Mouse (Mus musculus) embryonic facial prominence, embryonic 13.5 days (tissue): ENCODE data around the gene Gm10964. TPM values are rescaled to one million over a fixed set of nuclear protein-coding genes. Genes with fewer than 3 reads are reported as not detected.

ENCODE experiments used
- ATAC-seq: fragments of 200-750 bp; cut with Nextera tagmentation; 2 replicates; pipeline ENCODE4 v1.8.0; 2017; ENCODE audit warnings: low read depth; ENCODE audit not compliant: insufficient number of reproducible peaks, insufficient read depth, low FRiP score, low TSS enrichment
- H3K27ac ChIP-seq: fragments of 300-500 bp; sonication (generic); 2 replicates; pipeline ENCODE4 v1.5.1; 2015; ENCODE audit warnings: moderate library complexity, mild to moderate bottlenecking, inconsistent platforms
- H3K27me3 ChIP-seq: fragments of 300-500 bp; sonication (generic); 2 replicates; pipeline ENCODE4 v1.6.1; 2015; ENCODE audit warnings: mild to moderate bottlenecking, inconsistent platforms
- H3K36me3 ChIP-seq: fragments of 300-500 bp; sonication (generic); 2 replicates; pipeline ENCODE4 v1.6.1; 2015; ENCODE audit warnings: mild to moderate bottlenecking, inconsistent platforms
- H3K4me1 ChIP-seq: fragments of 300-500 bp; sonication (generic); 2 replicates; pipeline ENCODE4 v1.6.1; 2015; ENCODE audit warnings: inconsistent platforms
- H3K4me2 ChIP-seq: fragments of 300-500 bp; sonication (generic); 2 replicates; pipeline ENCODE4 v1.6.1; 2015; ENCODE audit warnings: moderate library complexity, mild to moderate bottlenecking, inconsistent platforms
- H3K4me3 ChIP-seq: fragments of 300-500 bp; sonication (generic); 2 replicates; pipeline ENCODE4 v1.5.1; 2015; ENCODE audit warnings: mild to moderate bottlenecking, inconsistent platforms
- H3K9ac ChIP-seq: fragments of 300-500 bp; sonication (generic); 2 replicates; pipeline ENCODE4 v1.6.1; 2015; ENCODE audit warnings: mild to moderate bottlenecking, inconsistent platforms
- H3K9me3 ChIP-seq: fragments of 300-500 bp; sonication (generic); 2 replicates; pipeline ENCODE4 v1.6.1; 2016; ENCODE audit warnings: inconsistent platforms
- WGBS: fragments of 180-500 bp; shearing (Covaris S2); methylation state at CpG from one replicate; pipeline ENCODE4 v1.1.7; 2015; ENCODE audit warnings: mixed read lengths; 5-methylcytosine and 5-hydroxymethylcytosine counted together
- polyA plus RNA-seq: library from polyadenylated mRNA; unstranded; fragments of >200 nt; fragmentation: Nextera tagmentation; extraction: Ambion mirVana; gene quantifications from 2 replicates; pipeline ENCODE4 v1.2.1, GENCODE M21; 2015

The Gm10964 gene
- polyA plus RNA-seq, 1 experiment from 2014 or later, result not detected

- 61% methylated on average over 28 of the region's 28 CpGs for WGBS
- Histone ChIP-seq H3K9me3 (no peaks in the 10 kb centered on the region), H3K36me3 (peaks cover 9% of the 10 kb centered on the region; the same call in 1 of the 2 replicates), H3K4me1 (peaks cover 73% of the 10 kb centered on the region), H3K27ac (peak overlapping the region; percentile 97), H3K27me3 (no peaks in the 10 kb centered on the region), H3K4me3 (peak overlapping the region; percentile 49), H3K9ac (peak overlapping the region; percentile 68), H3K4me2 (peak overlapping the region; percentile 61)
- ATAC-seq, result no peak
These were observed 3.2 kb upstream of the Gm10964 start for GRCm38 (mm10) chr3:103735776-103736600.

GRCm38 (mm10) chr3:103737061-103737754 lies 2.0 kb upstream of the Gm10964 start:
- Histone ChIP-seq H3K36me3 (0 out of 2 replicates have a peak, but pooled peaks cover 9% of the 10 kb centered on the region), H3K4me2 (peak overlapping the region; percentile 61), H3K27me3 (no peaks in the 10 kb centered on the region), H3K9me3 (no peaks in the 10 kb centered on the region), H3K4me1 (peaks cover 71% of the 10 kb centered on the region), H3K27ac (peak overlapping the region; percentile 97), H3K4me3 (peak overlapping the region; percentile 49), H3K9ac (peak overlapping the region; percentile 68)
- WGBS, result 22% methylated on average over 16 of the region's 16 CpGs
- ATAC-seq, result no peak

DNA sequence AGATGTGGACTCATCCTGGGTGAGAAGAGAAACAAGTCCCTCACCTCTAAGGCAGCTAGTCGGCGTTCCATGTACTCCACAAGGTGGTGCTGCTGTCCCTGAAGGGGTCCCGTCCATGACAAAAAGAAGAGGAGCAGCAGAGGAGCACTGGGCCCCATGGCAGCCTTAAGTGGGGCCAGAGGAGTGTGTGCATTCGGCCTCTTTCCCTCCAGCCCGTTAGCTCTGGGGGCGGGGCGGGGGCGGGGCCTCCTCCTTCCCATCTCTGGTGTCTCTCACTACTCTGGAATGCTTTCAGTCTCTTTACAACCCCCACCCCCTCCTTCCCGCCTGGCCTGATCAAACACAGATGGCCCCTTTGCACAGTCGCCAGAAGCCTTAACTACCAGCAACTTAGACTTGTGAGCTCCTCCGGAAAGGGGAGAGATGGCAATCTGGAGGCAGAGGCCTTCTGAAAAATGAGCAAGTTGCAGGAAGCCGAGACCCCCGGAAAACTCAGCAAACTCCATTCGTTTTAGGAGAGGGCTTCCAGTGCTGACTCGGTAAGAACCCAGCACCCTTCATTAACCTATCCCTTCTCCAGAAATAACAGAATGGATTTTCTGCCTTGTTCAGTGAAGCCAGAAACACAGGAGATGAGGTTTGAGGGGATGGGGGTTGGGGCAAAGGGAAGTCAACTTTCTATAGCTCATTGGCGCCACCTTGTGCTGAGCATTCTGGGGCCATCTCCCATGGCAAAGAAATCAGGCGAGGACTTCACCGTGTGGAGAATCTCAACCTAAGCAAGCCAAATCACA lies 1.2 kb upstream of the Gm10964 start, which contains the start of gene Olfml3:
Gene Olfml3, minus strand, starts transcription at position 224 of the 794 bp plus-strand sequence.
- Histone ChIP-seq H3K4me3 (peak within 1 kb of the TSS; percentile 49), H3K9ac (peak within 1 kb of the TSS; percentile 68), H3K4me1 (peaks cover 64% of the 10 kb centered on the region), H3K36me3 (peaks cover 11% of the 10 kb centered on the region), H3K9me3 (no peaks in the 10 kb centered on the region), H3K27ac (peak within 1 kb of the TSS; percentile 97), H3K4me2 (peak within 1 kb of the TSS; percentile 61), H3K27me3 (no peaks in the 10 kb centered on the region)
- peak; percentile 81 for ATAC-seq
- WGBS, result 1% methylated on average over 17 of the region's 18 CpGs

- no peak overlapping the region for H3K4me2 ChIP-seq
- no peak overlapping the region for H3K9ac ChIP-seq
- peaks cover 34% of the 10 kb centered on the region for H3K36me3 ChIP-seq
- no peaks in the 10 kb centered on the region for H3K27me3 ChIP-seq
- H3K27ac ChIP-seq, result no peak overlapping the region
- no peak overlapping the region for H3K4me3 ChIP-seq
- H3K4me1 ChIP-seq, result peaks cover 40% of the 10 kb centered on the region
- H3K9me3 ChIP-seq, result no peaks in the 10 kb centered on the region
- no peak for ATAC-seq
- 40% methylated on average over 5 of the region's 5 CpGs for WGBS
These were observed 1.2 kb downstream of the Gm10964 start for GRCm38 (mm10) chr3:103740342-103740741.

- Histone ChIP-seq H3K4me1 (peaks cover 13% of the 10 kb centered on the region), H3K4me3 (no peak overlapping the region)
- ATAC-seq, result no peak
These were observed 4.0 kb downstream of the Gm10964 start for GRCm38 (mm10) chr3:103743208-103743607.

DNA sequence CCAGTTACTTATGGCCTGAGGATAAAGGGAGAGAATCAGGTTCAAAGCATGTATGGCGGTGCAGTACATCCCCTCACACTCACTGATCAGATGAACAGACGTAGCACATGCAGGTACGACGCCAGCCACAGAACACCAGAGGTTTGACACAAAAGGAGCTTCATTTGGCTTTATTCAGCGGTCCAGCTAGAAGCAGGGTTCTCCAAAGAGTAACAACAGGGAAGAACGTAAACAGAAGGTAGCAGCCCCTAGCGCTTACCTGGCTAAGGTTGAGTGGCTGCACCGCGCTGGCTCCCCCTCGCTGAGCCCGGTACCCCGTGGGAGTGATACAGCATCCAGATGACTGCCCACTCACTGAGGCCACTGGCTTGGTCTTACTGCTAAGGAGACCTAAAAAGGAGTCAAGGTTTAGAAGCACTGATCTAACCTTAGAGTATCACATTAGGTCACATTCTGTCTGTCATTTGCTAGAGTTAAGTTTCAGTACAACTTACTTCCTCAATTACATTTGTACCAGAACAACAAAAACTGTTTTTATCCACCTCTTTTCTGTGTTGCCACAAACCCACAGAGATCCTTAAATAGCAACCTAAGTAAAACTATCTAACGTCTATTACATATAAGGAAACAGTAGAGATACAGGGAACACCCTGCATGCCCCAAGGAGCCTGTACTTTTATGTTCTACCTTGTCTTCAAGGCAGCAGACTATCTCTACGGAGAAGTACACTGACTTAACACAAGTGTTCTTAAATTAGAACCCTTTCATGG lies 6.0 kb downstream of the Gm10964 start:
- Histone ChIP-seq H3K4me1 (peaks cover 5% of the 10 kb centered on the region), H3K4me2 (no peak overlapping the region), H3K27me3 (no peaks in the 10 kb centered on the region), H3K9me3 (no peaks in the 10 kb centered on the region), H3K36me3 (peaks cover 74% of the 10 kb centered on the region), H3K27ac (no peak overlapping the region), H3K4me3 (no peak overlapping the region), H3K9ac (no peak overlapping the region)
- ATAC-seq, result no peak
- 90% methylated on average over 14 of the region's 14 CpGs for whole genome bisulfite sequencing

More at GRCm38 (mm10) chr3:103743208-103743607, 4.0 kb downstream of the Gm10964 start:
- Histone ChIP-seq H3K9ac (no peak overlapping the region), H3K9me3 (no peaks in the 10 kb centered on the region), H3K36me3 (peaks cover 54% of the 10 kb centered on the region), H3K4me2 (no peak overlapping the region), H3K27ac (no peak overlapping the region), H3K27me3 (no peaks in the 10 kb centered on the region)
- 85% methylated on average over 6 of the region's 6 CpGs for WGBS

GRCm38 (mm10) chr3:103746711-103747110 lies 7.5 kb downstream of the Gm10964 start:
- no peak overlapping the region for H3K27ac ChIP-seq
- WGBS, result 88% methylated on average over 5 of the region's 5 CpGs
- H3K9me3 ChIP-seq, result no peaks in the 10 kb centered on the region
- no peak overlapping the region for H3K4me2 ChIP-seq
- H3K4me3 ChIP-seq, result no peak overlapping the region
- no peak overlapping the region for H3K9ac ChIP-seq
- no peaks in the 10 kb centered on the region for H3K27me3 ChIP-seq
- H3K4me1 ChIP-seq, result no peaks in the 10 kb centered on the region
- no peak for ATAC-seq
- H3K36me3 ChIP-seq, result peaks cover 83% of the 10 kb centered on the region

- 87% methylated on average over 2 of the region's 2 CpGs for WGBS
- Histone ChIP-seq H3K4me1 (no peaks in the 10 kb centered on the region), H3K9me3 (no peaks in the 10 kb centered on the region), H3K27me3 (no peaks in the 10 kb centered on the region), H3K9ac (no peak overlapping the region), H3K27ac (no peak overlapping the region), H3K4me2 (no peak overlapping the region), H3K36me3 (peaks cover 77% of the 10 kb centered on the region), H3K4me3 (no peak overlapping the region)
- ATAC-seq, result no peak
These were observed 12.4 kb downstream of the Gm10964 start for GRCm38 (mm10) chr3:103751558-103751957.

- Histone ChIP-seq H3K27ac (no peak overlapping the region), H3K4me1 (no peaks in the 10 kb centered on the region), H3K36me3 (peaks cover 73% of the 10 kb centered on the region), H3K4me3 (no peak overlapping the region), H3K9ac (no peak overlapping the region), H3K9me3 (no peaks in the 10 kb centered on the region), H3K27me3 (no peaks in the 10 kb centered on the region), H3K4me2 (no peak overlapping the region)
- WGBS, result 82% methylated on average over 3 of the region's 3 CpGs
- ATAC-seq, result no peak
These were observed 16.2 kb downstream of the Gm10964 start for GRCm38 (mm10) chr3:103755351-103755750.

DNA sequence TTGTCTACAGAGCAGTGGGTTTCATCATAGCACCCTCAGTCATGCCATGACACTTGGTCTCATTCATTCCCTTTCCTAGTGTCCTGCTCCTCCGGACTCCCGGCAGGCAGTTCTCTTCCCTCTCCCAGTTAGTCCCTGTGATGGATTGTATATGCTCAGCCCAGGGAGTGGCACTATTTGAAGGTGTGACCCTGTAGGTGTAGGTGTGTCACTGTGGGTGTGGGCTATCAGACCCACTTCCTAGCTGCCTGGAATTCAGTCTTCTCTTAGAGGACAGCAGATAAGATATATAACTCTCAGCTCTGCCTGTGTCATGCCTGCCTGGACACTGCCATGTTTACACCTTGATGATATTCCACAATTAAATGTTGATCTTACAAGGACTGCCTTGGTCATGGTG lies 17.8 kb downstream of the Gm10964 start:
- WGBS, result 89% methylated on average over 2 of the region's 2 CpGs
- Histone ChIP-seq H3K36me3 (peaks cover 74% of the 10 kb centered on the region), H3K9me3 (no peaks in the 10 kb centered on the region), H3K4me1 (no peaks in the 10 kb centered on the region), H3K27me3 (no peaks in the 10 kb centered on the region), H3K9ac (no peak overlapping the region), H3K4me3 (no peak overlapping the region), H3K4me2 (no peak overlapping the region), H3K27ac (no peak overlapping the region)
- ATAC-seq, result no peak

- Histone ChIP-seq H3K4me2 (no peak overlapping the region), H3K27ac (no peak overlapping the region), H3K27me3 (no peaks in the 10 kb centered on the region), H3K9me3 (no peaks in the 10 kb centered on the region), H3K4me1 (no peaks in the 10 kb centered on the region), H3K9ac (no peak overlapping the region), H3K4me3 (no peak overlapping the region), H3K36me3 (peaks cover 76% of the 10 kb centered on the region)
- WGBS, result 87% methylated on average over 7 of the region's 7 CpGs
- no peak for ATAC-seq
These were observed 19.3 kb downstream of the Gm10964 start for GRCm38 (mm10) chr3:103758456-103758855.
